Mouse (Mus musculus): ENCODE measurements around the gene Blm. TPM values are rescaled to one million over a fixed set of nuclear protein-coding genes. Genes with fewer than 3 reads are reported as not detected.

Gene Blm
- polyA plus RNA-seq, 1 experiment from 2014 or later: 7.4 TPM

DNA sequence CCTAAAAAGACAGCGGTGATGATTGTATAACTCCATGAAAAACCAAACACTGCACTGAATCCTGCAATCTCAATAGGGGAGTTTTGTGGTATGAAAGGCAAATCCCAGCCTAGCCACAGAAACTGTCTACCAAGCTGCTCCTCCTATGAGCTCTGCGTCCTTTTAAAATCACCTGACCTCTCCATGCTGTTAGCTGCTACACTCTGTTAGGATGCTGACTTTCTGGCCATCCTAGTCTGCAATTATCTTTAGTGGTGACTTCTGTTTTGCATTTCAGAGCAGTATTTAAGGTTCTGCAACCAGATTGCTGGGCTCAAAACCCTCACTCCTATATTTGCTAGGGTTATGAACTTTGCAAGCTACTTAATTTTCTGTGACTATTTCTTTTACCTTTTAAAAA lies 44.6 kb downstream of the Blm start:
- WGBS: 93% methylated on average over 2 of the region's 2 CpGs
- H3K36me3 ChIP-seq: peaks cover 14% of the 10 kb centered on the region
- no peaks in the 10 kb centered on the region for H3K9me3 ChIP-seq (replicated peaks)
- H3K4me2 ChIP-seq: no peak overlapping the region
- H3K27ac ChIP-seq (replicated peaks): no peak overlapping the region
- H3K27me3 ChIP-seq (replicated peaks): no peaks in the 10 kb centered on the region
- H3K9ac ChIP-seq (replicated peaks): no peak overlapping the region
- H3K4me1 ChIP-seq: no peaks in the 10 kb centered on the region
- no peak overlapping the region for H3K4me3 ChIP-seq (replicated peaks)
- no peak for ATAC-seq (ENCODE audit: low FRiP score)

DNA sequence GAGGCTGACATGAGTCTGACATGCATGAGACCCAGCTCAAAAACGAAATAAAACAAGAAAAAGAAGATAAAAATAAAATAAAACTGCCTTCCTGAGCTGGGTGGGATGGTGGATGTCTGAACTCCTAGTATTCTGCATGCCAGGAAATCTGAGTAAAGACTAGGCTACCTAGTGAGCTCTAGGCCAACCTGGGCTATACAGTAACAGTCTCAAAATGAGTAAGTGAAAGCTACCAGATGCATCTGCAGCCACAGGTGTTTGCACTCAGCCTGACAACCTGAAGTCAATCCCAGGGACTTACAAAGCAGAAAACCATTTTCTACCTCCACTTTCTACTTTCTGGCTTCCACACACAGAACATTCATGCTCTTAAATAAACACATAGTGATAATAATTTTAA lies 45.5 kb downstream of the Blm start:
- H3K27me3 ChIP-seq (replicated peaks): no peaks in the 10 kb centered on the region
- 68% methylated on average over 1 of the region's 1 CpGs for WGBS
- ATAC-seq (ENCODE audit: low FRiP score): no peak

DNA sequence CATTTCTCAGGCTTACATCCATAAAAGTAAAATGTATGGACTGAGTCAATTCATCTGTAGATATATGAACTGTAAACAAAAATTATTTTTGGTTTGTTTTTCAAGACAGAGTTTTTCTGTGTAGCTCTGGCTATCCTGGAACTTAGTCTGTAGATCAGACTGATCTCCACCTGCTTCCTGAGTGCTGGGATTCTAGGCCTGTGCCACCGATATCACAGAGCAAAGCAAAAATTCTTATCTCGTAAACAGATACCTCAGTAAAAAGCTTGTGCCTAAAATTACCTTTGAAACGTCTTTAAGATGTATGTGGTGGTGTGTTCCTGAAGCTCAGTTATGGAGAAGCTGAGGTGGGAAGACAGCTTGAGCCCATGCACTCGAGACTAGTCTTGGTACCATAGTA lies 47.7 kb downstream of the Blm start:
- Histone ChIP-seq H3K9ac (replicated peaks) (no peak overlapping the region), H3K4me1 (no peaks in the 10 kb centered on the region), H3K27ac (replicated peaks) (no peak overlapping the region), H3K27me3 (replicated peaks) (no peaks in the 10 kb centered on the region), H3K4me2 (no peak overlapping the region), H3K36me3 (no peaks in the 10 kb centered on the region), H3K4me3 (replicated peaks) (no peak overlapping the region), H3K9me3 (replicated peaks) (no peaks in the 10 kb centered on the region)
- 93% methylated on average over 4 of the region's 4 CpGs for WGBS
- no peak for ATAC-seq (ENCODE audit: low FRiP score)

More for the DNA sequence above, 45.5 kb downstream of the Blm start:
- no peaks in the 10 kb centered on the region for H3K9me3 ChIP-seq (replicated peaks)
- H3K4me3 ChIP-seq (replicated peaks): no peak overlapping the region
- H3K4me2 ChIP-seq: no peak overlapping the region
- H3K36me3 ChIP-seq: peaks cover 11% of the 10 kb centered on the region
- no peaks in the 10 kb centered on the region for H3K4me1 ChIP-seq
- H3K9ac ChIP-seq (replicated peaks): no peak overlapping the region
- no peak overlapping the region for H3K27ac ChIP-seq (replicated peaks)

DNA sequence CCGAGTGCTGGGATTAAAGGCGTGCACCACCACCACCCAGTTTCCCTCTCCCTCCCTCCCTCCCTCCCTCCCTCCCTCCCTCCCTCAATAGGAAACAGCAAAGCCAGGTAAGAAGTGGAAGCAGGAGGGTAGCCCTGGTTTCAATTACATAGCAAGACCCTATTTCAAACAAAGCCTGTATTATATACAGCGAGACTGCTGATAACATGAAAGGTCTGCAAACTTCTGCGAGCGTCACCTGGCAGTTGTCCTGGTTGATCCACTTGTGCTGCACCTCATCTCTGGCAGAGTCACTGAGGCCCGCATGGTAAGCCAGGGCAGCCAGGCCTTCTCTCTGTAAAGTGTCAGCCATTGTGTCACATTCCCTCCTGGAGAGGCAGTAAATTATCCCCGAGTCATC lies 54.8 kb downstream of the Blm start:
- no peak overlapping the region for H3K4me3 ChIP-seq (replicated peaks)
- 0 out of 2 replicates have a peak, but pooled peaks cover 3% of the 10 kb centered on the region for H3K36me3 ChIP-seq
- WGBS: 73% methylated on average over 7 of the region's 7 CpGs
- H3K9me3 ChIP-seq (replicated peaks): no peaks in the 10 kb centered on the region
- H3K27ac ChIP-seq (replicated peaks): no peak overlapping the region
- ATAC-seq (ENCODE audit: low FRiP score): no peak
- no peaks in the 10 kb centered on the region for H3K4me1 ChIP-seq
- H3K4me2 ChIP-seq: no peak overlapping the region
- no peak overlapping the region for H3K9ac ChIP-seq (replicated peaks)
- H3K27me3 ChIP-seq (replicated peaks): no peaks in the 10 kb centered on the region

DNA sequence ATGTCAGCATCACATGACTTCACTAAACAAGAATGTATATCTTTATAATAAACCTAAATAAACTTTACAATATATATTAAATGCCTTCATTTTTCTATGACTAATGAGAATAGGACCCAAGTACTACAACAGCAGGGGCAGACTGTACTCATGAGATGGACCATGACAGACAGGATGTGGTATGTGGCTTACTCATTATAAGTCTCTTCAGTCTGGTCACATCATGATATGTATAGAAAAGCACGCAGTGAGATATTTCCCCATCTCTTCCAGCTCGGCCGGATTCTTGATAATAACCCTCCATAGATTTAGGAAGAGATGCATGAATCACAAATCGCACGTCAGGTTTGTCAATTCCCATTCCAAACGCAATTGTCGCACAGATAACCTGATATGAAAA lies 61.1 kb downstream of the Blm start:
- 95% methylated on average over 7 of the region's 7 CpGs for WGBS
- ATAC-seq (ENCODE audit: low FRiP score): no peak
- 0 out of 2 replicates have a peak, but pooled peaks cover 3% of the 10 kb centered on the region for H3K36me3 ChIP-seq
- no peaks in the 10 kb centered on the region for H3K9me3 ChIP-seq (replicated peaks)
- no peaks in the 10 kb centered on the region for H3K27me3 ChIP-seq (replicated peaks)
- no peak overlapping the region for H3K9ac ChIP-seq (replicated peaks)
- no peaks in the 10 kb centered on the region for H3K4me1 ChIP-seq
- H3K27ac ChIP-seq (replicated peaks): no peak overlapping the region
- no peak overlapping the region for H3K4me2 ChIP-seq
- no peak overlapping the region for H3K4me3 ChIP-seq (replicated peaks)

DNA sequence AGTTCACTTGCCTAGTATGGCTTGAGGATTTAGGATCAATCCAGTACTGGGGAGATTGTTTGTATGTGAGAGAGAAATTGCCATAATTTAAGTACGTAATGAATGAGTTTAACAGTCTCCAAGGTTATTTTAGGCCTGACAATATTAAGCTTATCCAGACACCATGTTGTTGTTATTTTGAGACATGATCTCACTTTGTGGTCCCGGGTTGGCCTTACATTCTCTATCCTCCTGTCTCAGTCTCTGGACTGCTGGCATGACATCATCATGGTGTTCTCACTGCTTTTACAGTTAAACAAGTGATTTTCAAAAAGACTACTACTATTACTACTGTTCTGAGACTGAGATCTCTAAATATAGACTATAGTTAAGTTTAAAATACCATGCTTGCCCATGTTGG lies 66.1 kb downstream of the Blm start:
- Histone ChIP-seq H3K27ac (replicated peaks) (no peak overlapping the region), H3K4me2 (no peak overlapping the region), H3K4me1 (no peaks in the 10 kb centered on the region), H3K36me3 (peaks cover 6% of the 10 kb centered on the region), H3K9me3 (replicated peaks) (no peaks in the 10 kb centered on the region), H3K27me3 (replicated peaks) (no peaks in the 10 kb centered on the region), H3K9ac (replicated peaks) (no peak overlapping the region), H3K4me3 (replicated peaks) (no peak overlapping the region)
- 96% methylated on average over 2 of the region's 2 CpGs for WGBS
- no peak for ATAC-seq (ENCODE audit: low FRiP score)

DNA sequence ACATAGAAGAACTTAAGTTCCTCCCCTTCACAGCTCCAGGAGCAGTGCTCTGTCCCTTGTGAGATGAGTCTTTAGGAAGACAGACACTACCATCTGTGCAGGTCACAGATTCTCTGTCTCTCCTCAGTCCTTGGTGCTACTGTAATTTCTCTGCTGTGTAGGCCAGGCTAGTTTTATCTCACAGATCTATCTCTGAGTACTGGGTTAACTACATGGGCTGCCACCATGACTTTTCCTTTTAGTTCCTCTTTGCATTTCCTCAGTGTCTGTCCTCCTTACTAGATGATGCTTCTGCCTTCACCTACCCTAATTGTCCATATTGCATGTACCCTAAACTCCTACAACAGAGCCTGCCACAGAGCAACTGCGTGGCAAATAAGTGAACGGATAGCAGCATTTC lies 67.6 kb downstream of the Blm start:
- ATAC-seq (ENCODE audit: low FRiP score): no peak
- Histone ChIP-seq H3K4me3 (replicated peaks) (no peak overlapping the region), H3K4me2 (no peak overlapping the region), H3K27ac (replicated peaks) (no peak overlapping the region), H3K9ac (replicated peaks) (no peak overlapping the region), H3K36me3 (peaks cover 6% of the 10 kb centered on the region), H3K27me3 (replicated peaks) (no peaks in the 10 kb centered on the region), H3K9me3 (replicated peaks) (no peaks in the 10 kb centered on the region), H3K4me1 (no peaks in the 10 kb centered on the region)
- 98% methylated on average over 2 of the region's 2 CpGs for WGBS

DNA sequence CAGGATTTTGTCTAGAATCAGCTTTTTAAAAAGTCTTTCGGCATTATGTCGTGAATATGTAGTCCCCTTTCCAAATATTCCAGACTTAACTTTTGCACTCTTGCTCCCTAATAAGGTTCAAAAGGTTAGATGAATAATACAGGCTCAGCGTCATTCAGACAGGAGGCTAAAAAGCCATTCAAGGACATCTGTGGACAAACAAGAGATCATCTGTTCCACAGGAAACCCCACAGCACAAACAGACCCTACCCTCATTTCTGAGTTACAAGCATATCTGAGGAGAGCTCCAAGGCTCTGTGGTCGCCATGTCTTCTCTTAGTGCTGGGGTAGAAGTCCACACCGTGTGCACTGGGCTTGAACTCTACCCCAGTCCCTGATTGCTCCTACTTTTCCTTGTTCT lies 70.1 kb downstream of the Blm start:
- Histone ChIP-seq H3K27ac (replicated peaks) (no peak overlapping the region), H3K4me2 (no peak overlapping the region), H3K9me3 (replicated peaks) (no peaks in the 10 kb centered on the region), H3K4me1 (no peaks in the 10 kb centered on the region), H3K27me3 (replicated peaks) (no peaks in the 10 kb centered on the region), H3K9ac (replicated peaks) (no peak overlapping the region), H3K36me3 (peaks cover 6% of the 10 kb centered on the region), H3K4me3 (replicated peaks) (no peak overlapping the region)
- 80% methylated on average over 5 of the region's 5 CpGs for WGBS
- ATAC-seq (ENCODE audit: low FRiP score): no peak

DNA sequence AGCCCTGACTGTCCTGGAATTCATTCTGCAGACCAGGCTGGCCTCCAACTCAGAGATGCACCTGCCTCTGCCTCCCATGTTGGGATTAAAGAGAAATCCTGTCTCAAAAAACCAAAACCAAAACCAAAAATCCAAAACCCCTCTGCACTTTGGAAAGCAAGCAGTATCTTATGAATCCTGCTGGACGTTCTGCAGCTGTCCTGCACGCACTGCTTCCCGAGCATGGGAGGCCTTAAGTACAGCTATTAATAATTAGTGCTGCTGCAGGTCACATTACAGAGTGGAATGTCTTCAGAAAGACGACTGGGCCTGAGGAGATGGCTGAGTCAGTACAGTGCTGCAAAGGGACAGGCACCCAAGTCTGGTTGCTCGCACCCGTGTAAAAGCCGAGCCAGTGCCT lies 73.0 kb downstream of the Blm start:
- no peak for ATAC-seq (ENCODE audit: low FRiP score)
- peaks cover 3% of the 10 kb centered on the region; the same call in 1 of the 2 replicates for H3K36me3 ChIP-seq
- no peak overlapping the region for H3K4me2 ChIP-seq
- H3K27ac ChIP-seq (replicated peaks): no peak overlapping the region
- H3K4me1 ChIP-seq: no peaks in the 10 kb centered on the region
- WGBS: 89% methylated on average over 7 of the region's 7 CpGs
- H3K9ac ChIP-seq (replicated peaks): no peak overlapping the region
- no peaks in the 10 kb centered on the region for H3K27me3 ChIP-seq (replicated peaks)
- no peak overlapping the region for H3K4me3 ChIP-seq (replicated peaks)
- H3K9me3 ChIP-seq (replicated peaks): no peaks in the 10 kb centered on the region

DNA sequence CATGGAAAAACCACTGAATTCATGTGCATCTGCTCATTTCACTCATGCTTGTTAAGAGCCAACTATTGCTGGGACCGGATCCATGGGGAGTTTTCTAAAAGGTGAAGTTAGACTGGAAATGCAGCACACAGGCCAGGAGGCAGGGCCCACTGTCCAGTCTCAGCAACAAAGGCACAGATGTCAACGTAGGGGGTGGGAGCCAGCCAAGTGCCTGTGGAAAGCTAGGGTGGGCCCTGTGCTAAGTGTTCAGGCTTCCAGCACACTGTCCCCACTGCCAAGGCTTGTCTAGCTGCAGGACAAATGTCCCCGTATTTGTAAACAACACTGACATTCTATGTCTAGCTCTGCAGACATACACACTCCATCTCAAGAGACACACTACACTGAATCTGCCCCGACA lies 74.0 kb downstream of the Blm start:
- Histone ChIP-seq H3K27ac (replicated peaks) (no peak overlapping the region), H3K9me3 (replicated peaks) (no peaks in the 10 kb centered on the region), H3K27me3 (replicated peaks) (no peaks in the 10 kb centered on the region), H3K4me3 (replicated peaks) (no peak overlapping the region), H3K4me1 (no peaks in the 10 kb centered on the region), H3K4me2 (no peak overlapping the region), H3K9ac (replicated peaks) (no peak overlapping the region), H3K36me3 (peaks cover 6% of the 10 kb centered on the region; the same call in 1 of the 2 replicates)
- WGBS: 81% methylated on average over 4 of the region's 4 CpGs
- no peak for ATAC-seq (ENCODE audit: low FRiP score)

DNA sequence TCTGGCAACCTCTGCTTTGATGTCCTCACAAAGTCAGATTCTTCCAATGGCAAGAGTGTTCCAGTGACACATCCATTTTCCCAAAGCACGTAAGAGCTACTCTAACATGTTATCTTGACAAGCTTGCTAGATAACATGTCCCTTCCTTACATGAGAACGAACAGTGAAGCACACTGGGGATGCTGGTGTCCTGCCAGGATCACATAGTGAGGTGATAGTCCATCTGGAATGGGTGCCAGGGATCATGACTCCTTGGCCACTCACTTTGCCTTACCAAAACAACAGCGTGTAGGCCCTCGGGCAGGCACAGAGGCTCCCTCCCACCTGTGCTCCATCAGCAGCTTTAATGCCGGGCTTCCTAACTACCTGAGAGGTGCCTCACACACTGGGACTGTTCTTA lies 74.7 kb downstream of the Blm start:
- Histone ChIP-seq H3K9me3 (replicated peaks) (no peaks in the 10 kb centered on the region), H3K4me1 (no peaks in the 10 kb centered on the region), H3K36me3 (peaks cover 6% of the 10 kb centered on the region; the same call in 1 of the 2 replicates), H3K9ac (replicated peaks) (no peak overlapping the region), H3K27me3 (replicated peaks) (no peaks in the 10 kb centered on the region), H3K27ac (replicated peaks) (no peak overlapping the region), H3K4me2 (no peak overlapping the region), H3K4me3 (replicated peaks) (no peak overlapping the region)
- 98% methylated on average over 5 of the region's 5 CpGs for WGBS
- ATAC-seq (ENCODE audit: low FRiP score): no peak

DNA sequence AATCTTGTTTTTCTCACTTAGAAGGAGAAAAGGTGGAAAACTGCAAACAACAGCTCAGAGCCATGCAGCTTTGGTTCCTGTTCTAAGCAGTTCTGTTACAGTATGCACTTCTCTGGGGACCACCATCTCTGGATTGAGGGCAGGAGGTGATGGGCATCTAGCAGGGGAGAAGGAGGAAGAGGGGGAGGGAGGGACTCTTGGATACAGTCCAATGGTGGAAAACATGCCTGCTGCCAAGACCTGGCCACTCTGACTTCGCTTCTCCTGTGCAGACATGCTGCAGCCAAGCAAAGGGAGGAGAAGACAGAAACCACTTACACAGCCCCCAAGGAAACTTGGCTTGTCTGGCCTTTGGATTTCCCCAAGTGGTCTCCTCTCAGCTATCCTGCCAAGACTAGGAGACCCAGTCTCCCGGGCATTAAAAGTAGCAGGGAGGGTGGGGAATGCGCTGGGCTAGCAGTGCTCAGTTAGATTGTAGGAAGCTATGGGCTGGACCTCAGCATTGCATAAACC lies 77.0 kb downstream of the Blm start:
- Histone ChIP-seq H3K36me3 (peaks cover 8% of the 10 kb centered on the region; the same call in 1 of the 2 replicates), H3K27me3 (replicated peaks) (no peaks in the 10 kb centered on the region), H3K4me3 (replicated peaks) (no peak overlapping the region), H3K9ac (replicated peaks) (no peak overlapping the region), H3K27ac (replicated peaks) (no peak overlapping the region), H3K4me2 (no peak overlapping the region), H3K4me1 (no peaks in the 10 kb centered on the region), H3K9me3 (replicated peaks) (no peaks in the 10 kb centered on the region)
- 83% methylated on average over 3 of the region's 3 CpGs for WGBS
- ATAC-seq (ENCODE audit: low FRiP score): no peak

DNA sequence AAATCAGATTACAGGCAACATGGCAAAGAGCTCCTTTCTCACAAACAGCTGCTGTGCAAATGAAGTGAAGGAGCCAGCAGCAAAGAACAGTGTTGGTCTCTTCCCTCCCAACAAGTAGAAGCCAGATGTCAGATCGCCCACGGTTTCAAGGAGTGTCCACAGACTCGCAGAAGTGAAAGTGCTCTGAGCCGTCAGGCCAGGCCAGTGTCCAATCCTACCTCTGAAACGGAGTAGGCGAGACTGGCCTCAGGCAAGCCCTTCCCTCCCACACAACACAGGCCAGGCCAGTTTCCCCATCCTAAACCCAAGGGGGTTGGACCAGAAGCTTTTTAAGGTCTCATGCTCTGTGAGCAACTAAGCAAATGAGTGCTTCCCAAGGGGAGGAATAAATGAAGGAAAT lies 77.7 kb downstream of the Blm start:
- H3K36me3 ChIP-seq: peaks cover 8% of the 10 kb centered on the region; the same call in 1 of the 2 replicates
- no peak overlapping the region for H3K4me3 ChIP-seq (replicated peaks)
- no peak overlapping the region for H3K4me2 ChIP-seq
- H3K27ac ChIP-seq (replicated peaks): no peak overlapping the region
- H3K9me3 ChIP-seq (replicated peaks): no peaks in the 10 kb centered on the region
- H3K9ac ChIP-seq (replicated peaks): no peak overlapping the region
- no peak for ATAC-seq (ENCODE audit: low FRiP score)
- 83% methylated on average over 6 of the region's 6 CpGs for WGBS
- H3K4me1 ChIP-seq: no peaks in the 10 kb centered on the region
- H3K27me3 ChIP-seq (replicated peaks): no peaks in the 10 kb centered on the region
